Comparison of ENCODE assay signal across 18 mouse cellular contexts in genomic region chr2:126466391-126467134, GRCm38 (mm10). TPM values are rescaled to one million over a fixed set of nuclear protein-coding genes. Genes with fewer than 3 reads are reported as not detected.
DNase-seq lines count a peak whose midpoint lies in the region; ATAC-seq and TF ChIP-seq lines count a peak whose summit lies in the region.
"Had no signal": no experiment of that assay in that cellular context is flagged by ENCODE, and none has a peak within 500 bp of the region (broad histone marks: within the 10 kb centered on the region; RNA-seq: fewer than 3 reads in every experiment).

No protein-coding gene starts in this region.

- H3K36me3 ChIP-seq in liver, embryonic 15.5 days (replicated peaks): no peaks in the 10 kb centered on the region
- H3K36me3 ChIP-seq in liver, postnatal 0 days (replicated peaks; ENCODE audit: insufficient read depth, low read length): no peaks in the 10 kb centered on the region
- H3K36me3 ChIP-seq in splenic B cell, adult 2 months (ENCODE audit: control insufficient read depth, insufficient read depth, low read length, poor library complexity, severe bottlenecking): no peaks in the 10 kb centered on the region
- no peaks in the 10 kb centered on the region for H3K36me3 ChIP-seq in midbrain, embryonic 13.5 days
- H3K36me3 ChIP-seq: midbrain, embryonic 10.5 days had no signal

- H3K4me1 ChIP-seq in liver, embryonic 15.5 days (replicated peaks): no peaks in the 10 kb centered on the region
- peaks cover 3% of the 10 kb centered on the region; the same call in 1 of the 2 replicates for H3K4me1 ChIP-seq in liver, postnatal 0 days (ENCODE audit: insufficient read depth)
- H3K4me1 ChIP-seq in midbrain, embryonic 13.5 days (replicated peaks): no peaks in the 10 kb centered on the region
- H3K4me1 ChIP-seq: midbrain, embryonic 10.5 days had no signal

- H3K27me3 ChIP-seq in liver, embryonic 15.5 days: no peaks in the 10 kb centered on the region
- no peaks in the 10 kb centered on the region for H3K27me3 ChIP-seq in liver, postnatal 0 days (ENCODE audit: insufficient read depth, low read length)
- H3K27me3 ChIP-seq in splenic B cell, adult 2 months (ENCODE audit: control insufficient read depth, insufficient read depth, low read length, poor library complexity, severe bottlenecking): no peaks in the 10 kb centered on the region
- no peaks in the 10 kb centered on the region for H3K27me3 ChIP-seq in midbrain, embryonic 13.5 days

- ATAC-seq in liver, embryonic 15.5 days (ENCODE audit: insufficient read depth): no peak; the same call in none of the 2 replicates
- ATAC-seq in liver, postnatal 0 days: peak; percentile 53; the same call in 1 of the 2 replicates
- ATAC-seq in midbrain, embryonic 13.5 days: no peak
- ATAC-seq: forebrain, postnatal 0 days; hindbrain, embryonic 16.5 days had no signal

- H3K4me3 ChIP-seq in liver, embryonic 15.5 days (replicated peaks): no peak overlapping the region
- no peak overlapping the region for H3K4me3 ChIP-seq in liver, postnatal 0 days (ENCODE audit: low read depth, low read length)
- no peak overlapping the region for H3K4me3 ChIP-seq in midbrain, embryonic 13.5 days (replicated peaks)
- H3K4me3 ChIP-seq: erythroblast, embryonic 14.5 days; midbrain, embryonic 10.5 days; myocyte had no signal

- H3K9me3 ChIP-seq in liver, embryonic 15.5 days (replicated peaks): no peaks in the 10 kb centered on the region
- H3K9me3 ChIP-seq in liver, postnatal 0 days (ENCODE audit: low read length): no peaks in the 10 kb centered on the region
- no peaks in the 10 kb centered on the region for H3K9me3 ChIP-seq in midbrain, embryonic 13.5 days
- H3K9me3 ChIP-seq: midbrain, embryonic 10.5 days had no signal

- DNase-seq in liver: no peak
- peak; percentile 43 to 49 for DNase-seq in CD8-positive naive resting alpha-beta T cell, adult 2 months (ENCODE audit: low read depth in 2 of 2, low spot score in 2 of 2)
- peak; percentile 27 for DNase-seq in liver, postnatal 0 days
- peak; percentile 31 for DNase-seq in splenic B cell, adult 2 months (ENCODE audit: low read depth, low spot score)
- no peak for DNase-seq in urinary bladder, postnatal 10 days (ENCODE audit: low spot score)
- no peak for DNase-seq in cerebellum, postnatal 10 days
- DNase-seq: cerebellum, adult 8-10 months; forebrain, postnatal 0 days; kidney, adult 2 months; kidney, postnatal 36 days; left cerebral cortex, postnatal 4 days; right cerebral cortex, postnatal 25 days had no signal

- no peak for TF ChIP-seq CTCF in liver, postnatal 0 days (IDR thresholded peaks at IDR 0.05; ENCODE audit: low read depth)

- WGBS in liver, embryonic 15.5 days (ENCODE audit: insufficient replicate concordance): 37% methylated on average over 13 of the region's 13 CpGs
- 46% methylated on average over 13 of the region's 13 CpGs for WGBS in liver, postnatal 0 days (ENCODE audit: insufficient replicate concordance)
- WGBS in midbrain, embryonic 13.5 days: 88% methylated on average over 13 of the region's 13 CpGs

- 0 out of 2 replicates have a peak overlapping the region, but pooled peaks have one; percentile 41 for H3K27ac ChIP-seq in liver, embryonic 15.5 days (replicated peaks)
- H3K27ac ChIP-seq in liver, postnatal 0 days (ENCODE audit: low read depth): peak overlapping the region; percentile 76
- H3K27ac ChIP-seq in midbrain, embryonic 13.5 days: no peak overlapping the region
- H3K27ac ChIP-seq: midbrain, embryonic 10.5 days had no signal

- TF ChIP-seq EP300 in liver, postnatal 0 days (IDR thresholded peaks at IDR 0.05; ENCODE audit: low read depth): 0 out of 2 replicates have a peak, but pooled peaks have one; percentile 41

- no peak overlapping the region for H3K9ac ChIP-seq in liver, embryonic 15.5 days
- H3K9ac ChIP-seq in liver, postnatal 0 days (replicated peaks): no peak overlapping the region
- H3K9ac ChIP-seq in midbrain, embryonic 13.5 days (replicated peaks): no peak overlapping the region
- H3K9ac ChIP-seq: forebrain, postnatal 0 days had no signal

- H3K4me2 ChIP-seq in liver, embryonic 15.5 days: no peak overlapping the region
- peak overlapping the region; percentile 10; the same call in 1 of the 2 replicates for H3K4me2 ChIP-seq in liver, postnatal 0 days (ENCODE audit: low read depth, low read length)
- H3K4me2 ChIP-seq in midbrain, embryonic 13.5 days (replicated peaks): no peak overlapping the region

RNA-seq across cellular contexts. Expression of gene Atp8b4, which starts 33.9 kb away (rescaled TPM):
- 5.8 and 6.7 TPM in 2 replicates for polyA plus RNA-seq in liver, embryonic 15.5 days (2015; fragmentation: Nextera tagmentation; extraction: Ambion mirVana)
- 3.4 and 5.2 TPM in 2 replicates for polyA plus RNA-seq in liver, postnatal 0 days (2015; fragmentation: Nextera tagmentation; extraction: Ambion mirVana)
- polyA plus RNA-seq in midbrain, embryonic 13.5 days (2015; fragmentation: Nextera tagmentation; extraction: Ambion mirVana): not detected in 2 replicates
- polyA plus RNA-seq: erythroblast, embryonic 14.5 days had no signal

Comparison
In these comparisons a context has a peak if more than half of its experiments do, and no peak if none do; other contexts are left out.
1. DNase-seq: peak in CD8-positive naive resting alpha-beta T cell, adult 2 months (2 of 2), liver, postnatal 0 days (single experiment) and splenic B cell, adult 2 months (single experiment); none in liver (single experiment), urinary bladder, postnatal 10 days (single experiment) and cerebellum, postnatal 10 days (0 of 2).